Mouse (Mus musculus): ENCODE measurements around the gene 1700007K13Rik. TPM values are rescaled to one million over a fixed set of nuclear protein-coding genes. Genes with fewer than 3 reads are reported as not detected.

1700007K13Rik gene
- polyA plus RNA-seq, 1 experiment from 2014 or later = 0.63 TPM

GRCm38 (mm10) chr2:28414116-28414756 is 51.9 kb downstream of the 1700007K13Rik start:
- no peaks in the 10 kb centered on the region for H3K36me3 ChIP-seq (ENCODE audit: control insufficient read depth, insufficient read depth, low read length)
- H3K4me1 ChIP-seq (replicated peaks; ENCODE audit: control insufficient read depth, insufficient read depth) = no peaks in the 10 kb centered on the region
- ATAC-seq (ENCODE audit: low FRiP score, low TSS enrichment) (no peak), DNase-seq (ENCODE audit: low spot score) (no peak)
- H3K4me3 ChIP-seq (ENCODE audit: low read depth, low read length) = no peak overlapping the region
- H3K27me3 ChIP-seq (ENCODE audit: control insufficient read depth, insufficient read depth, low read length) = no peaks in the 10 kb centered on the region
- H3K4me2 ChIP-seq (replicated peaks; ENCODE audit: low read depth) = no peak overlapping the region
- no peak for TF ChIP-seq CTCF (IDR thresholded peaks at IDR 0.05; ENCODE audit: low read depth)
- TF ChIP-seq EP300 (optimal IDR thresholded peaks at IDR 0.05) = no peak
- no peaks in the 10 kb centered on the region for H3K9me3 ChIP-seq (ENCODE audit: control insufficient read depth, low read length)
- no peak overlapping the region for H3K27ac ChIP-seq (replicated peaks)
- H3K9ac ChIP-seq (ENCODE audit: low read length) = no peak overlapping the region
- 86% methylated on average over 5 of the region's 5 CpGs for WGBS

- TF ChIP-seq EP300 (optimal IDR thresholded peaks at IDR 0.05) = no peak
- TF ChIP-seq CTCF (IDR thresholded peaks at IDR 0.05; ENCODE audit: low read depth) = no peak
- WGBS = 64% methylated on average over 6 of the region's 6 CpGs
Measured at GRCm38 (mm10) chr2:28412936-28413335, 53.2 kb downstream of the 1700007K13Rik start.

More at GRCm38 (mm10) chr2:28412936-28413335, 53.2 kb downstream of the 1700007K13Rik start:
- DNase-seq (ENCODE audit: low spot score) = no peak
- Histone ChIP-seq H3K9ac (ENCODE audit: low read length) (no peak overlapping the region), H3K4me2 (replicated peaks; ENCODE audit: low read depth) (no peak overlapping the region), H3K36me3 (ENCODE audit: control insufficient read depth, insufficient read depth, low read length) (no peaks in the 10 kb centered on the region), H3K27ac (replicated peaks) (no peak overlapping the region), H3K27me3 (ENCODE audit: control insufficient read depth, insufficient read depth, low read length) (no peaks in the 10 kb centered on the region), H3K4me3 (ENCODE audit: low read depth, low read length) (no peak overlapping the region), H3K9me3 (ENCODE audit: control insufficient read depth, low read length) (no peaks in the 10 kb centered on the region), H3K4me1 (replicated peaks; ENCODE audit: control insufficient read depth, insufficient read depth) (no peaks in the 10 kb centered on the region)
- ATAC-seq (ENCODE audit: low FRiP score, low TSS enrichment) = no peak

Other genes starting within 250 kb of the 1700007K13Rik start
- 1.1 TPM in 2 replicates for gene Ppp1r26, start 19.5 kb downstream of the 1700007K13Rik start, polyA plus RNA-seq (2015; fragmentation: Nextera tagmentation; extraction: Ambion mirVana)
- gene Mrps2, start 1.7 kb upstream of the 1700007K13Rik start, polyA plus RNA-seq (2015; fragmentation: Nextera tagmentation; extraction: Ambion mirVana) = 25.3 and 28.3 TPM in 2 replicates
- gene Gbgt1, start 30.6 kb upstream of the 1700007K13Rik start, polyA plus RNA-seq (2015; fragmentation: Nextera tagmentation; extraction: Ambion mirVana) = 1.2 and 1.3 TPM in 2 replicates
- gene Gm10134, start 39.8 kb upstream of the 1700007K13Rik start, polyA plus RNA-seq (2015; fragmentation: Nextera tagmentation; extraction: Ambion mirVana) = 5.5 and 6.2 TPM in 2 replicates
- gene Ralgds, start 46.8 kb upstream of the 1700007K13Rik start, polyA plus RNA-seq (2015; fragmentation: Nextera tagmentation; extraction: Ambion mirVana) = 23.9 and 26.8 TPM in 2 replicates
- gene Cel, start 97.1 kb upstream of the 1700007K13Rik start, polyA plus RNA-seq (2015; fragmentation: Nextera tagmentation; extraction: Ambion mirVana) = 2.0 and 3.3 TPM in 2 replicates
- 13.1 and 14.0 TPM in 2 replicates for gene Gtf3c5, start 117.4 kb upstream of the 1700007K13Rik start, polyA plus RNA-seq (2015; fragmentation: Nextera tagmentation; extraction: Ambion mirVana)
- 0.07 and 0.40 TPM in 2 replicates for gene Gfi1b, start 155.7 kb upstream of the 1700007K13Rik start, polyA plus RNA-seq (2015; fragmentation: Nextera tagmentation; extraction: Ambion mirVana)
- 4.9 and 5.1 TPM in 2 replicates for gene Tsc1, start 174.9 kb upstream of the 1700007K13Rik start, polyA plus RNA-seq (2015; fragmentation: Nextera tagmentation; extraction: Ambion mirVana)
- gene Spaca9, start 233.4 kb upstream of the 1700007K13Rik start, polyA plus RNA-seq (2015; fragmentation: Nextera tagmentation; extraction: Ambion mirVana) = 0.57 and 0.69 TPM in 2 replicates
- gene Ak8, start 233.8 kb upstream of the 1700007K13Rik start, polyA plus RNA-seq (2015; fragmentation: Nextera tagmentation; extraction: Ambion mirVana) = 0.29 and 0.40 TPM in 2 replicates